In the genomic region with DNA sequence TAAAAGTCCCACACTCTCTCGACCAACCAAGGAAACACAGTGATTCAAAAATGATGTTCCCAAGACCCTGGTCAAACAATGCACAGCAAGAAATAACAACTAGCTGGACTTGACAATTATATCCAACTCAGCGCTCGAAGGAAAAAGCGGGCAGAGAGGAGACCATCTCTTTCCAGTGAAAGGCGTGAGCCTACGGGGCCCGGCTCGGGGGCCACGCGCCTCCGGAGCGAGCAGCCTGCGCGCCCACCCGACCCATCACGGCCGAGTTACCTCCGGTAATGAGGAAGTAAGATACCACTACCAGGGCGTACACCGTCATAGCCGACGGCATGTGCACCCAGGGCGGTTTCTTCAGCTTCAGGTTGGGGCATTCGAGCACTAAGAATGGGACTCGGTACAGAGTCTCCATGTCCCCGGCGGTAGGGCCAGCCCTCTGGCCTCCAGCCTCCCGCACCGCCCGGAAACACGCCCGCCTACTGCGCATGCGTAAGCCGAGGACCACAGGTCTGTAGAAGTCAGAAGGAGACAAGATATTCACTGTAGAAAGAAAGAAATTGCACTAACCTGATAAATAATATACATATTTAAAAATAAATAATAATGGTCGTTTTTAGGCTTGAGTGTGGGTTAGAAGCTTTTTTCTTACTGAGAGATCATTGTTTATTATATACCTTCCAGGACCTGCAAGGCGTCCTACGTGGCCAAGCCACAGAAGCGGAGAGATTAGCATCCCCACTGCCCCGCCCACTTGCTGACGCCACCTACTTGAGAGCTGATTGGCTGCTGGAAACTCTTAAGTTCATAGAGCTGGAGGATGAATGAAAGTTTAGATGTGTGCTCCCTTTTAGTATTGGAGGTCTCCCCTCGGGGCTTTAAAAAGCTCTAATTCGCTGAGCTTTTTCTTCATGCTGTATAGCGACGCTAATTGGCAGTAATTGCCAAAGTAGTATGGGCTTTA, we compare ENCODE assay signal across 8 mouse cellular contexts. TPM values are rescaled to one million over a fixed set of nuclear protein-coding genes. Genes with fewer than 3 reads are reported as not detected.
A peak's percentile ranks its signal among the peaks of the same experiment; 100 is the strongest.
DNase-seq lines count a peak whose midpoint lies in the region; ATAC-seq and TF ChIP-seq lines count a peak whose summit lies in the region.

A gene (minus strand): TSS at position 478 of the 958 bp plus-strand sequence.

- peak within 1 kb of the TSS; percentile 92 for H3K4me3 ChIP-seq in E14TG2a.4 (replicated peaks; ENCODE audit: low read length)
- peak within 1 kb of the TSS; percentile 80 for H3K4me3 ChIP-seq in forebrain, embryonic 12.5 days (replicated peaks)
- H3K4me3 ChIP-seq in heart, postnatal 0 days (ENCODE audit: low read depth, low read length), result peak within 1 kb of the TSS; percentile 83
- peak within 1 kb of the TSS; percentile 96 for H3K4me3 ChIP-seq in liver, embryonic 16.5 days (ENCODE audit: low read depth, low read length)
- H3K4me3 ChIP-seq in neural tube, embryonic 13.5 days, result peak within 1 kb of the TSS; percentile 68
- peak within 1 kb of the TSS; percentile 90 for H3K4me3 ChIP-seq in testis, adult 2 months (ENCODE audit: control insufficient read depth, low read depth, low read length)

- H3K9ac ChIP-seq in forebrain, embryonic 12.5 days, result peak within 1 kb of the TSS; percentile 85
- H3K9ac ChIP-seq in heart, postnatal 0 days (replicated peaks; ENCODE audit: low read depth, low read length), result peak within 1 kb of the TSS; percentile 77
- H3K9ac ChIP-seq in liver, embryonic 16.5 days (ENCODE audit: low read depth, low read length), result peak within 1 kb of the TSS; percentile 94
- H3K9ac ChIP-seq in neural tube, embryonic 13.5 days, result peak within 1 kb of the TSS; percentile 84

- peak; percentile 98 for DNase-seq in c-Kit-positive CD71-positive TER-119-positive erythroid progenitor cells, embryonic 14.5 days (ENCODE audit: low spot score)
- DNase-seq in heart, postnatal 0 days (ENCODE audit: low spot score), result peak; percentile 96
- DNase-seq in kidney, postnatal 4 days, result peak; percentile 98 to 99

- under 1% methylated on average over 45 of the region's 45 CpGs for WGBS in forebrain, embryonic 12.5 days
- WGBS in heart, postnatal 0 days, result under 1% methylated on average over 45 of the region's 45 CpGs
- WGBS in liver, embryonic 16.5 days (ENCODE audit: insufficient replicate concordance), result under 1% methylated on average over 45 of the region's 45 CpGs
- WGBS in neural tube, embryonic 13.5 days, result under 1% methylated on average over 45 of the region's 45 CpGs

- no peaks in the 10 kb centered on the region for H3K9me3 ChIP-seq in E14TG2a.4 (ENCODE audit: low read length)
- no peaks in the 10 kb centered on the region for H3K9me3 ChIP-seq in forebrain, embryonic 12.5 days
- no peaks in the 10 kb centered on the region for H3K9me3 ChIP-seq in heart, postnatal 0 days (replicated peaks; ENCODE audit: control insufficient read depth, low read length)
- H3K9me3 ChIP-seq in liver, embryonic 16.5 days (replicated peaks; ENCODE audit: control insufficient read depth, low read length), result no peaks in the 10 kb centered on the region
- no peaks in the 10 kb centered on the region for H3K9me3 ChIP-seq in neural tube, embryonic 13.5 days

- H3K4me2 ChIP-seq in forebrain, embryonic 12.5 days, result peak within 1 kb of the TSS; percentile 75
- peak within 1 kb of the TSS; percentile 69 for H3K4me2 ChIP-seq in heart, postnatal 0 days (ENCODE audit: low read depth, low read length)
- H3K4me2 ChIP-seq in liver, embryonic 16.5 days (ENCODE audit: low read depth, low read length), result peak within 1 kb of the TSS; percentile 88
- peak within 1 kb of the TSS; percentile 90 for H3K4me2 ChIP-seq in neural tube, embryonic 13.5 days

- H3K36me3 ChIP-seq in E14TG2a.4 (ENCODE audit: insufficient read depth, low read length), result peaks cover 14% of the 10 kb centered on the region
- no peaks in the 10 kb centered on the region; the same call in 1 of the 2 replicates for H3K36me3 ChIP-seq in forebrain, embryonic 12.5 days (replicated peaks)
- H3K36me3 ChIP-seq in heart, postnatal 0 days (replicated peaks; ENCODE audit: control insufficient read depth, insufficient read depth, low read length), result peaks cover 8% of the 10 kb centered on the region; the same call in 1 of the 2 replicates
- H3K36me3 ChIP-seq in liver, embryonic 16.5 days (ENCODE audit: control insufficient read depth, insufficient read depth), result no peaks in the 10 kb centered on the region
- H3K36me3 ChIP-seq in neural tube, embryonic 13.5 days, result no peaks in the 10 kb centered on the region
- H3K36me3 ChIP-seq in testis, adult 2 months (ENCODE audit: control insufficient read depth, insufficient read depth, low read length), result 0 out of 2 replicates have a peak, but pooled peaks cover 1% of the 10 kb centered on the region

- H3K27me3 ChIP-seq in E14TG2a.4 (ENCODE audit: insufficient read depth, low read length), result no peaks in the 10 kb centered on the region
- no peaks in the 10 kb centered on the region for H3K27me3 ChIP-seq in forebrain, embryonic 12.5 days
- no peaks in the 10 kb centered on the region for H3K27me3 ChIP-seq in heart, postnatal 0 days (ENCODE audit: control insufficient read depth, insufficient read depth, low read length)
- H3K27me3 ChIP-seq in liver, embryonic 16.5 days (ENCODE audit: control insufficient read depth, insufficient read depth, low read depth, low read length), result no peaks in the 10 kb centered on the region
- H3K27me3 ChIP-seq in neural tube, embryonic 13.5 days, result no peaks in the 10 kb centered on the region
- H3K27me3 ChIP-seq in testis, adult 2 months (ENCODE audit: control insufficient read depth, insufficient read depth, low read length), result no peaks in the 10 kb centered on the region

- peak; percentile 100 for TF ChIP-seq EP300 in heart, postnatal 0 days (IDR thresholded peaks at IDR 0.05; ENCODE audit: low read depth)

- peak within 1 kb of the TSS; percentile 81 for H3K27ac ChIP-seq in forebrain, embryonic 12.5 days
- peak within 1 kb of the TSS; percentile 71 for H3K27ac ChIP-seq in heart, postnatal 0 days (ENCODE audit: low read depth)
- H3K27ac ChIP-seq in liver, embryonic 16.5 days (ENCODE audit: low read length), result peak within 1 kb of the TSS; percentile 89
- H3K27ac ChIP-seq in neural tube, embryonic 13.5 days (replicated peaks), result peak within 1 kb of the TSS; percentile 88
- H3K27ac ChIP-seq in testis, adult 2 months (ENCODE audit: control insufficient read depth, insufficient read depth, low read depth, low read length), result peak within 1 kb of the TSS; percentile 67

- peaks cover 16% of the 10 kb centered on the region for H3K4me1 ChIP-seq in E14TG2a.4 (replicated peaks; ENCODE audit: low read depth, low read length)
- H3K4me1 ChIP-seq in forebrain, embryonic 12.5 days, result peaks cover 19% of the 10 kb centered on the region
- H3K4me1 ChIP-seq in heart, postnatal 0 days (ENCODE audit: control insufficient read depth, insufficient read depth), result peaks cover 17% of the 10 kb centered on the region
- peaks cover 15% of the 10 kb centered on the region for H3K4me1 ChIP-seq in liver, embryonic 16.5 days (ENCODE audit: control insufficient read depth, low read depth, low read length)
- peaks cover 27% of the 10 kb centered on the region for H3K4me1 ChIP-seq in neural tube, embryonic 13.5 days (replicated peaks)
- H3K4me1 ChIP-seq in testis, adult 2 months (ENCODE audit: control insufficient read depth, insufficient read depth, low read length), result peaks cover 5% of the 10 kb centered on the region

- peak; percentile 88 for TF ChIP-seq POLR2A in testis, adult 2 months (IDR thresholded peaks at IDR 0.05; ENCODE audit: control insufficient read depth, low read depth, low read length)

- ATAC-seq in forebrain, embryonic 12.5 days (ENCODE audit: low FRiP score), result peak; percentile 97
- ATAC-seq in heart, postnatal 0 days (ENCODE audit: insufficient read depth, low read depth), result peak; percentile 97
- ATAC-seq in liver, embryonic 16.5 days (ENCODE audit: low read depth), result peak; percentile 95
- ATAC-seq in neural tube, embryonic 13.5 days (ENCODE audit: low read depth), result peak; percentile 98

- no peak for TF ChIP-seq CTCF in E14TG2a.4 (conservative IDR thresholded peaks at IDR 0.05; ENCODE audit: low read length)
- no peak for TF ChIP-seq CTCF in heart, postnatal 0 days (IDR thresholded peaks at IDR 0.05; ENCODE audit: low read depth)
- TF ChIP-seq CTCF in testis, adult 2 months (IDR thresholded peaks at IDR 0.05; ENCODE audit: control insufficient read depth, insufficient read depth, insufficient replicate concordance, low read depth, low read length), result no peak

RNA-seq across cellular contexts. Expression of the gene that starts here (rescaled TPM):
- 250 and 263 TPM in 2 replicates for polyA plus RNA-seq in forebrain, embryonic 12.5 days (2016; fragmentation: Nextera tagmentation; extraction: Ambion mirVana)
- 101 and 150 TPM in 2 replicates for total RNA-seq in heart, postnatal 0 days (2014; rRNA removed; ENCODE audit: low replicate concordance)
- 152 and 167 TPM in 2 replicates for polyA plus RNA-seq in heart, postnatal 0 days (2015; fragmentation: Nextera tagmentation; extraction: Ambion mirVana)
- 224 and 229 TPM in 2 replicates for polyA plus RNA-seq in liver, embryonic 16.5 days (2015; fragmentation: Nextera tagmentation; extraction: Ambion mirVana)
- polyA plus RNA-seq in neural tube, embryonic 13.5 days (2015; fragmentation: Nextera tagmentation; extraction: Ambion mirVana), result 275 and 283 TPM in 2 replicates
- polyA plus RNA-seq in testis, adult 2 months (2012; rRNA removed), result 23.3 and 27.2 TPM in 2 replicates

Comparison
In these comparisons a context has a peak if more than half of its experiments do, and no peak if none do; other contexts are left out.
1. Peak in every context shown above with its lines: DNase-seq, ATAC-seq, H3K4me3 ChIP-seq and H3K27ac ChIP-seq.